14 mouse cellular contexts compared by ENCODE assay signal in genomic region chr2:19431614-19432323, GRCm38 (mm10). TPM values are rescaled to one million over a fixed set of nuclear protein-coding genes. Genes with fewer than 3 reads are reported as not detected.
DNase-seq lines count a peak whose midpoint lies in the region; ATAC-seq lines count a peak whose summit lies in the region.
"Had no signal": no experiment of that assay in that cellular context is flagged by ENCODE, and none has a peak within 500 bp of the region (broad histone marks: within the 10 kb centered on the region; RNA-seq: fewer than 3 reads in every experiment).

No protein-coding gene starts in this region.

- H3K27ac ChIP-seq in heart, embryonic 10.5 days: no peak overlapping the region
- H3K27ac ChIP-seq in hindbrain, embryonic 12.5 days: no peak overlapping the region; the same call in 1 of the 2 replicates
- no peak overlapping the region for H3K27ac ChIP-seq in midbrain, embryonic 14.5 days (replicated peaks; ENCODE audit: low read depth, low read length)
- H3K27ac ChIP-seq: embryonic facial prominence, embryonic 15.5 days; liver, embryonic 15.5 days had no signal

- ATAC-seq in hindbrain, embryonic 12.5 days (ENCODE audit: low FRiP score): peak; percentile 72
- peak; percentile 44; the same call in 1 of the 2 replicates for ATAC-seq in midbrain, embryonic 14.5 days (ENCODE audit: low FRiP score, low TSS enrichment)

- peaks cover 94% of the 10 kb centered on the region for H3K27me3 ChIP-seq in heart, embryonic 10.5 days (ENCODE audit: insufficient read depth, poor library complexity, severe bottlenecking)
- H3K27me3 ChIP-seq in hindbrain, embryonic 12.5 days: peaks cover 95% of the 10 kb centered on the region
- peaks cover 89% of the 10 kb centered on the region for H3K27me3 ChIP-seq in midbrain, embryonic 14.5 days (ENCODE audit: control insufficient read depth, insufficient read depth, low read length)

- peak; percentile 75 for DNase-seq in heart, embryonic 10.5 days (ENCODE audit: low spot score)
- no peak for DNase-seq in heart, adult 18-20 months
- peak; percentile 31 for DNase-seq in embryo, embryonic 11 days
- DNase-seq in midbrain, embryonic 14.5 days: peak; percentile 37
- DNase-seq in right cerebral cortex, postnatal 36 days (ENCODE audit: low spot score in 2 of 2): no peak
- DNase-seq in adrenal gland, postnatal 4 days (ENCODE audit: low spot score in 2 of 2): no peak
- no peak for DNase-seq in cerebellum, postnatal 25 days
- DNase-seq: gastrocnemius, postnatal 14 days had no signal

- peak overlapping the region; percentile 44 for H3K4me3 ChIP-seq in heart, embryonic 10.5 days
- H3K4me3 ChIP-seq in hindbrain, embryonic 12.5 days: 0 out of 2 replicates have a peak overlapping the region, but pooled peaks have one; percentile 21
- no peak overlapping the region; the same call in 1 of the 2 replicates for H3K4me3 ChIP-seq in midbrain, embryonic 14.5 days (replicated peaks; ENCODE audit: low read depth, low read length)
- H3K4me3 ChIP-seq: liver, embryonic 15.5 days had no signal

- 3% methylated on average over 41 of the region's 41 CpGs for WGBS in heart, embryonic 10.5 days
- WGBS in hindbrain, embryonic 12.5 days: 2% methylated on average over 41 of the region's 41 CpGs
- WGBS in midbrain, embryonic 14.5 days: 1% methylated on average over 41 of the region's 41 CpGs

- no peak overlapping the region for H3K9ac ChIP-seq in hindbrain, embryonic 12.5 days
- H3K9ac ChIP-seq in midbrain, embryonic 14.5 days (replicated peaks; ENCODE audit: low read length): no peak overlapping the region
- H3K9ac ChIP-seq: embryonic facial prominence, embryonic 15.5 days; liver, embryonic 15.5 days had no signal

- H3K36me3 ChIP-seq in heart, embryonic 10.5 days: no peaks in the 10 kb centered on the region
- H3K36me3 ChIP-seq in hindbrain, embryonic 12.5 days: no peaks in the 10 kb centered on the region
- H3K36me3 ChIP-seq in midbrain, embryonic 14.5 days (ENCODE audit: control insufficient read depth, insufficient read depth, low read length): no peaks in the 10 kb centered on the region
- H3K36me3 ChIP-seq: embryonic facial prominence, embryonic 15.5 days; liver, embryonic 15.5 days had no signal

- H3K4me2 ChIP-seq in hindbrain, embryonic 12.5 days (replicated peaks): peak overlapping the region; percentile 46
- H3K4me2 ChIP-seq in midbrain, embryonic 14.5 days (ENCODE audit: low read length): peak overlapping the region; percentile 24; the same call in 1 of the 2 replicates
- H3K4me2 ChIP-seq: embryonic facial prominence, embryonic 15.5 days; liver, embryonic 15.5 days had no signal

- peaks cover 19% of the 10 kb centered on the region for H3K4me1 ChIP-seq in heart, embryonic 10.5 days
- peaks cover 27% of the 10 kb centered on the region for H3K4me1 ChIP-seq in hindbrain, embryonic 12.5 days
- H3K4me1 ChIP-seq in midbrain, embryonic 14.5 days (ENCODE audit: control insufficient read depth, insufficient read depth, low read length): 0 out of 2 replicates have a peak, but pooled peaks cover 6% of the 10 kb centered on the region
- H3K4me1 ChIP-seq: liver, embryonic 15.5 days had no signal

- H3K9me3 ChIP-seq in heart, embryonic 10.5 days: no peaks in the 10 kb centered on the region
- H3K9me3 ChIP-seq in hindbrain, embryonic 12.5 days (replicated peaks): no peaks in the 10 kb centered on the region
- no peaks in the 10 kb centered on the region for H3K9me3 ChIP-seq in midbrain, embryonic 14.5 days (ENCODE audit: control insufficient read depth, low read length)
- H3K9me3 ChIP-seq: embryonic facial prominence, embryonic 15.5 days; liver, embryonic 15.5 days had no signal

RNA-seq across cellular contexts. Expression of gene Ptf1a, which starts 13.7 kb away (rescaled TPM):
- not detected in 2 replicates for polyA plus RNA-seq in heart, embryonic 10.5 days (2016; fragmentation: Nextera tagmentation; extraction: Ambion mirVana)
- total RNA-seq in heart, adult 18-20 months (2021): not detected
- polyA plus RNA-seq in hindbrain, embryonic 12.5 days (2016; fragmentation: Nextera tagmentation; extraction: Ambion mirVana): 6.3 and 7.1 TPM in 2 replicates
- polyA plus RNA-seq in midbrain, embryonic 14.5 days (2014; fragmentation: Nextera tagmentation; extraction: Ambion mirVana): 0.64 and 2.1 TPM in 2 replicates
- 1 to 10 TPM in 1 of 2 experiments, not detected in 1; 1.0 TPM for total RNA-seq in adrenal gland, postnatal 4 days (2021)
- total RNA-seq: gastrocnemius, postnatal 14 days; megakaryocyte, adult 5-6 weeks had no signal
- polyA plus RNA-seq: embryonic facial prominence, embryonic 15.5 days; large intestine, adult 2 months; liver, embryonic 15.5 days; thymus, postnatal 0 days had no signal

Comparison
In these comparisons a context has a peak if more than half of its experiments do, and no peak if none do; other contexts are left out.
1. DNase-seq: peak in heart, embryonic 10.5 days (single experiment), embryo, embryonic 11 days (single experiment) and midbrain, embryonic 14.5 days (single experiment); none in heart, adult 18-20 months (0 of 2), right cerebral cortex, postnatal 36 days (0 of 2), adrenal gland, postnatal 4 days (0 of 2) and cerebellum, postnatal 25 days (0 of 2).